Mouse (Mus musculus) myocyte (in vitro differentiated cells): ENCODE results near the gene Krtap1-5. TPM values are rescaled to one million over a fixed set of nuclear protein-coding genes. Genes with fewer than 3 reads are reported as not detected.
"Not testable (repeated sequence)": the region's sequence is repeated elsewhere in the genome, so short reads cannot be mapped to it uniquely, and the experiment has no call there.

ENCODE experiments used
- H3K27me3 ChIP-seq: one replicate; pipeline ENCODE4 v1.6.1; 2011; ENCODE audit not compliant: control insufficient read depth, insufficient read depth, insufficient read length
- H3K36me3 ChIP-seq: one replicate; pipeline ENCODE4 v1.6.1; 2011; ENCODE audit not compliant: control insufficient read depth, insufficient read depth
- H3K4me2 ChIP-seq: one replicate; pipeline ENCODE4 v1.6.1; 2011; ENCODE audit warnings: low read depth, control low read depth
- H3K4me3 ChIP-seq: one replicate; pipeline ENCODE4 v1.5.1; 2011; ENCODE audit warnings: mild to moderate bottlenecking, control low read depth, moderate library complexity
- H3K79me2 ChIP-seq: one replicate; pipeline ENCODE4 v1.6.1; 2011; ENCODE audit not compliant: control insufficient read depth, insufficient read depth
- H3ac ChIP-seq: one replicate; pipeline ENCODE4 v1.6.1; 2011; ENCODE audit not compliant: control insufficient read depth, insufficient read length
- CEBPB ChIP-seq: IDR thresholded peaks from 2 replicates; pipeline ENCODE4 v1.6.1; 2011; ENCODE audit warnings: mild to moderate bottlenecking, moderate library complexity; ENCODE audit not compliant: poor library complexity, insufficient read depth, severe bottlenecking
- E2F4 ChIP-seq: IDR thresholded peaks from one replicate; pipeline ENCODE4 v1.6.1; 2011; ENCODE audit warnings: mild to moderate bottlenecking, control low read depth, moderate library complexity; ENCODE audit not compliant: insufficient read depth
- MAX ChIP-seq: IDR thresholded peaks from one replicate; pipeline ENCODE4 v1.6.1; 2011; ENCODE audit warnings: low read depth, mild to moderate bottlenecking, control low read depth
- MYOD1 ChIP-seq, 3 experiments: IDR thresholded peaks; one replicate each; pipeline ENCODE4 v1.6.1; 2011; ENCODE audit warnings: control low read depth in 2 of 3, low read depth in 2 of 3, mild to moderate bottlenecking in 2 of 3, moderate library complexity in 1 of 3; ENCODE audit not compliant: insufficient read length in 2 of 3, control insufficient read depth in 1 of 3
- MYOG ChIP-seq, 3 experiments: IDR thresholded peaks; one replicate each; pipeline ENCODE4 v1.6.1; 2011; ENCODE audit warnings: control low read depth in 2 of 3, low read depth in 2 of 3, mild to moderate bottlenecking in 2 of 3; ENCODE audit not compliant: insufficient read length in 2 of 3, control insufficient read depth in 1 of 3, insufficient read depth in 1 of 3
- POLR2A ChIP-seq: IDR thresholded peaks from one replicate; pipeline ENCODE4 v1.6.1; 2011; ENCODE audit warnings: low read depth, mild to moderate bottlenecking, control low read depth, moderate library complexity; ENCODE audit not compliant: insufficient read length
- POLR2AphosphoS2 ChIP-seq: IDR thresholded peaks from one replicate; pipeline ENCODE4 v1.6.1; 2011; ENCODE audit warnings: low read depth, control low read depth; ENCODE audit not compliant: insufficient read length
- REST ChIP-seq: IDR thresholded peaks from one replicate; pipeline ENCODE4 v1.6.1; 2011; ENCODE audit warnings: mild to moderate bottlenecking, control low read depth, moderate library complexity; ENCODE audit not compliant: insufficient read depth, insufficient read length
- SRF ChIP-seq: IDR thresholded peaks from one replicate; pipeline ENCODE4 v1.6.1; 2011; ENCODE audit warnings: low read depth; ENCODE audit not compliant: control insufficient read depth, insufficient read length
- TCF12 ChIP-seq: IDR thresholded peaks from one replicate; pipeline ENCODE4 v1.6.1; 2011; ENCODE audit warnings: mild to moderate bottlenecking, control low read depth; ENCODE audit not compliant: poor library complexity, insufficient read depth, severe bottlenecking
- TCF3 ChIP-seq: IDR thresholded peaks from one replicate; pipeline ENCODE4 v1.6.1; 2011; ENCODE audit warnings: low read depth, control low read depth; ENCODE audit not compliant: insufficient read length
- USF1 ChIP-seq: IDR thresholded peaks from one replicate; pipeline ENCODE4 v1.6.1; 2011; ENCODE audit warnings: low read depth, mild to moderate bottlenecking, control low read depth, moderate library complexity
- polyA plus RNA-seq: library from polyadenylated mRNA; unstranded; fragments of >200 nt; fragmentation: generic; extraction: Trizol; gene quantifications from one replicate; pipeline ENCODE4 v1.2.1, GENCODE M21; 2012; ENCODE audit warnings: missing spikeins

The Krtap1-5 gene
- polyA plus RNA-seq, 1 experiment = not detected

DNA sequence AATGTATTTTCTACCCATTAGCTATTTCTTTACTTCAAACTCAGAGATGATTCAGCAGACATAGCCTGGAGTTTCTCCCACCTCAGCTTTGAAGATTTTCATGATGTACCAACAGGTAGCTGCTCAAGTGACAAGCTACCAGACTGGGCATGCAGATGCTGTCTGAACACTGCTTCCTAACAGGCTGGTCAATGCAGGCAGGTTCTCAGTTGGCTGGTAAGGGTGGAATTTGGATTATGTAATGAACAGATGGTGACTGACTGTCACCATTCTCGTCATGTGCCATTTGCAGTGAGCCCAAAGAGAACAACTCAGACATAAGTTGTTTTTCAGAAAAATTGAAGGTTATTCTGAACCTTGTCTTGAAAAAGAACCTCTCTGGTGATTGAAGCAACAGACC, 28.3 kb upstream of the Krtap1-5 start:
- Histone ChIP-seq H3K4me2 (no peak overlapping the region), H3K79me2 (no peaks in the 10 kb centered on the region), H3K27me3 (no peaks in the 10 kb centered on the region), H3K36me3 (no peaks in the 10 kb centered on the region), H3ac (no peak overlapping the region), H3K4me3 (no peak overlapping the region)
- TF ChIP-seq CEBPB (no peak), TCF3 (no peak), MYOG (IDR thresholded peaks at IDR 0.05; ENCODE audit: control insufficient read depth in 1 of 3, insufficient read depth in 1 of 3, insufficient read length in 2 of 3, low read depth in 2 of 3) (no peak), POLR2AphosphoS2 (no peak), E2F4 (no peak), MYOD1 (IDR thresholded peaks at IDR 0.05; ENCODE audit: control insufficient read depth in 1 of 3, insufficient read length in 2 of 3, low read depth in 2 of 3) (no peak)

DNA sequence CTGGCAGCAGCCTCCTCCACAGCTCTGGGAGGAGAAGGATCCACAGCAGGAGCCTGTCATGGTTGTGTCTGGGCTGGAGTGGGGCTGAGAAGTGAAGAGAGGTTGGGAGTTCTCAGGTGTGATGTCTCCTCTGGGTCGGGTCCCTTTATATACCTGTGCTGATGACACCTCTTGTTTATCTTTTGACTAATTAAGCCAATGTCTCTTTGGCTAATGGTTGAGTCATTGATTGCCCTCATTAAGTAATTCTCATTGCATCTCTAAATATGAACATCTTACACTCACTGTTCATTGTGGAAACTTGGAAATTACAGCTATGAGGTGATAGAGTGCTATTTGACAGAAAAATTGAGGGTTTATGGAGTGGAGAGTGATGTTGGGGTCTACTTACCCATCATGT, 22.4 kb upstream of the Krtap1-5 start, which contains the start of gene Gm11938:
TSS of gene Gm11938 (minus strand) at position 101 of the 400 bp plus-strand sequence.
- H3ac ChIP-seq, H3K4me2 ChIP-seq, H3K79me2 ChIP-seq, H3K27me3 ChIP-seq, H3K4me3 ChIP-seq, H3K36me3 ChIP-seq: not testable (repeated sequence)

DNA sequence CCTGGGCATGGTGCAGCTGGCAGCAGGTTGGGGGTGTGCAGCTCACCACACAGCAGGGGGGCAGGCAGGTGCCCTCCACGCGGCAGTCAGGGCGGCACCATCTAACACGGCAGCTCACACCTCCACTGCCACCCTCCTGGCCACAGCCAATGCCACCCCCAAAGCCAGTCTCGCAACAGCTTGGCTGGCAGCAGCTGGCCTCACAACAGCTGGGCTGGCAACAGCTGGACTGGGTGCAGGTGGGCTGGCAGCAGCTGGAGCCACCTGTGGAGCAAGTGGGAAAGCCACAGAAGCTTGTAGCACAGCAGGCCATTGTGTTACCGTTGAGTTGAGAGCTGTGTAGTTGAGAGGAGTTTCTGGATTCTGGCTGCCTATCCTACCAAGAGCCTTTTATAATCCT, 16.9 kb upstream of the Krtap1-5 start, which contains the start of gene Krtap9-3:
TSS of gene Krtap9-3 (minus strand) at position 364 of the 400 bp plus-strand sequence.
- H3K4me3 ChIP-seq, H3K27me3 ChIP-seq, H3K79me2 ChIP-seq, H3K36me3 ChIP-seq, H3K4me2 ChIP-seq, H3ac ChIP-seq: not testable (repeated sequence)
- TF ChIP-seq MYOG (IDR thresholded peaks at IDR 0.05; ENCODE audit: control insufficient read depth in 1 of 3, insufficient read depth in 1 of 3, insufficient read length in 2 of 3, low read depth in 2 of 3) = peak in 2 of 3 experiments; percentile 43 to 53
- TF ChIP-seq TCF3 = peak; percentile 50
- peak in 2 of 3 experiments; percentile 69 to 84 for TF ChIP-seq MYOD1 (IDR thresholded peaks at IDR 0.05; ENCODE audit: control insufficient read depth in 1 of 3, insufficient read length in 2 of 3, low read depth in 2 of 3)

DNA sequence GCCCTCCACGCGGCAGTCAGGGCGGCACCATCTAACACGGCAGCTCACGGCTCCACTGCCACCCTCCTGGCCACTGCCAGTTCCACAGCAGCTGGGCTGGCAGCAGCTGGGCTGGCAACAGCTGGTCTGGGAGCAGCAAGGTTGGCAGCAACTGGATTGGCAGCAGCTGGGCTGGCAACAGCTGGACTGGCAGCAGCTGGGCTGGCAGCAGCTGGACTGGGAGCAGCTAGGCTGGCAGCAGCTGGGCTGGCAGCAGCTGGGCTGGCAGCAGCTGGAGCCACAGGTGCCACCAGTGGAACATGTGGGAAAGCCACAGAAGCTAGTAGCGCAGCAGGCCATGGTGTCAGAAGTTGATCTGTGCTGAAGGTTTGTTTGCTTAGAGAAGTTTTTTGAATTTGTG, 10.2 kb upstream of the Krtap1-5 start, which contains the start of gene Krtap1-3:
TSS of gene Krtap1-3 (minus strand) at position 359 of the 400 bp plus-strand sequence.
- H3K4me2 ChIP-seq = no peak within 1 kb of the TSS
- H3ac ChIP-seq = no peak within 1 kb of the TSS
- no peak for TF ChIP-seq POLR2A
- peak; percentile 81 for TF ChIP-seq TCF3
- TF ChIP-seq MYOG (IDR thresholded peaks at IDR 0.05; ENCODE audit: control insufficient read depth in 1 of 3, insufficient read depth in 1 of 3, insufficient read length in 2 of 3, low read depth in 2 of 3) = peak in 2 of 3 experiments; percentile 28 to 65
- TF ChIP-seq MYOD1 (IDR thresholded peaks at IDR 0.05; ENCODE audit: control insufficient read depth in 1 of 3, insufficient read length in 2 of 3, low read depth in 2 of 3) = peak in 2 of 3 experiments; percentile 69 to 75
- no peak within 1 kb of the TSS for H3K4me3 ChIP-seq
- no peaks in the 10 kb centered on the region for H3K27me3 ChIP-seq
- no peaks in the 10 kb centered on the region for H3K79me2 ChIP-seq
- no peaks in the 10 kb centered on the region for H3K36me3 ChIP-seq

DNA sequence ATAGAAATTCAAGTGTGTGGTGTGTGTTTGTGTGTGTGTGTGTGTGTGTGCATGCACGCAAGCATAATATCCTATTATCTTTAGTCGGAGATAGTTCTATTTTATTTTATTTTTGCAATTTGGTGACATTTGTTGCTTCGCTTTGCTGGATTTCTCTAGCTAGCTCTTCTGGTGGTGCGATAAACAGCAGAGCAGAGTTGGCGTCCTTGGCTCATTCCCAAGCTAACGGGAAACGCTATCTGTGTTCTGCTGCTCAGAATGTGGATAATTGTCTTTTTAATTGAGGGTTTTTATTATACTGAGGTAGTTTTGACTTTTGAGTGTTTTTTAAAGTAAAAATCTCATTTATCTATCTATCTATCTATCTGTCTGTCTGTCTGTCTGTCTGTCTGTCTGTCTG, 4.3 kb upstream of the Krtap1-5 start:
- no peak overlapping the region for H3ac ChIP-seq
- TF ChIP-seq MAX = no peak
- TF ChIP-seq CEBPB = no peak
- TF ChIP-seq POLR2AphosphoS2 = no peak
- no peak for TF ChIP-seq MYOD1 (IDR thresholded peaks at IDR 0.05; ENCODE audit: control insufficient read depth in 1 of 3, insufficient read length in 2 of 3, low read depth in 2 of 3)
- TF ChIP-seq E2F4 = no peak
- TF ChIP-seq USF1 = no peak
- TF ChIP-seq SRF = no peak
- no peak for TF ChIP-seq REST
- no peak for TF ChIP-seq MYOG (IDR thresholded peaks at IDR 0.05; ENCODE audit: control insufficient read depth in 1 of 3, insufficient read depth in 1 of 3, insufficient read length in 2 of 3, low read depth in 2 of 3)
- no peak for TF ChIP-seq TCF3
- no peak for TF ChIP-seq POLR2A
- no peak for TF ChIP-seq TCF12
- H3K79me2 ChIP-seq = no peaks in the 10 kb centered on the region
- H3K4me2 ChIP-seq = no peak overlapping the region
- no peaks in the 10 kb centered on the region for H3K27me3 ChIP-seq
- H3K4me3 ChIP-seq = no peak overlapping the region
- no peaks in the 10 kb centered on the region for H3K36me3 ChIP-seq

DNA sequence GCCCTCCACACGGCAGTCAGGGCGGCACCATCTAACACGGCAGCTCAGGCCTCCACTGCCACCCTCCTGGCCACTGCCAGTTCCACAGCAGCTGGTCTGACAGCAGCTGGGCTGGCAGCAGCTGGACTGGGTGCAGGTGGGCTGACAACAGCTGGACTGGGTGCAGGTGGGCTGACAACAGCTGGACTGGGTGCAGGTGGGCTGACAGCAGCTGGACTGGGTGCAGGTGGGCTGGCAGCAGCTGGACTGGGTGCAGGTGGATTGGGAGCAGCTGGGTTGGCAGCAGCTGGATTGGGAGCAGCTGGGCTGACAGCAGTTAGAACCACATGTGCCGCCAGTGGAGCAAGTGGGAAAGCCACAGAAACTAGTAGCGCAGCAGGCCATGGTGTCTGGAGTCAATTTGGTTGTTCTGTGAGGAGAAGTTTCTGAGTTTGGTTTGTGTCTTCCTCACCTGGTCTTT, 2.5 kb upstream of the Krtap1-5 start, which contains the start of gene Krtap1-4:
TSS of gene Krtap1-4 (minus strand) at position 410 of the 460 bp plus-strand sequence.
- no peak within 1 kb of the TSS for H3K4me3 ChIP-seq
- H3K27me3 ChIP-seq = no peaks in the 10 kb centered on the region
- TF ChIP-seq REST (no peak), TCF3 (peak; percentile 61), MYOD1 (IDR thresholded peaks at IDR 0.05; ENCODE audit: control insufficient read depth in 1 of 3, insufficient read length in 2 of 3, low read depth in 2 of 3) (peak in 2 of 3 experiments; percentile 23 to 59), MAX (no peak), MYOG (IDR thresholded peaks at IDR 0.05; ENCODE audit: control insufficient read depth in 1 of 3, insufficient read depth in 1 of 3, insufficient read length in 2 of 3, low read depth in 2 of 3) (peak in 2 of 3 experiments; percentile 19 to 43), POLR2AphosphoS2 (no peak), TCF12 (no peak), SRF (no peak), POLR2A (no peak), USF1 (no peak), E2F4 (no peak), CEBPB (no peak)

More for the DNA sequence above, 2.5 kb upstream of the Krtap1-5 start, which contains the start of gene Krtap1-4:
- Histone ChIP-seq H3K4me2 (no peak within 1 kb of the TSS), H3K36me3 (no peaks in the 10 kb centered on the region), H3K79me2 (no peaks in the 10 kb centered on the region), H3ac (no peak within 1 kb of the TSS)
